Mouse (Mus musculus): ENCODE results near the gene Elavl3.
"Not testable (repeated sequence)": the region's sequence is repeated elsewhere in the genome, so short reads cannot be mapped to it uniquely, and the experiment has no call there.

Gene Elavl3

DNA sequence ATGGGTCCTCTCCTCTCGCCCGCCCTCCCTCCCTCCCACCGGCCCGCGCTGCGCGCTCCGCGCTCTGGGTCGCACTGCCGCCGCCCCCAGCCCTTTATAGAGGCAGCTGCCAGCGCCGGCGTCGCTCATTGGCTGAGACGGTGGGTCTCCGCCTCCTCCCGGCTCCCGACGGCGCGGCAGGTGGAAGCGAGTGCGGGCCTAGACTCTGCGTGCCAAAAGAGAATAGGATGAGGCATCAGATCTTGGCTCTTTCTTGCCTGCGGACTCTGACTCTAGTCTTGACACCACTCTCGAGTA is at the start of gene Elavl3:
Elavl3 (minus strand) TSS at position 66 of the 297 bp plus-strand sequence.
- no peak for DNase-seq (ENCODE audit: low spot score)

DNA sequence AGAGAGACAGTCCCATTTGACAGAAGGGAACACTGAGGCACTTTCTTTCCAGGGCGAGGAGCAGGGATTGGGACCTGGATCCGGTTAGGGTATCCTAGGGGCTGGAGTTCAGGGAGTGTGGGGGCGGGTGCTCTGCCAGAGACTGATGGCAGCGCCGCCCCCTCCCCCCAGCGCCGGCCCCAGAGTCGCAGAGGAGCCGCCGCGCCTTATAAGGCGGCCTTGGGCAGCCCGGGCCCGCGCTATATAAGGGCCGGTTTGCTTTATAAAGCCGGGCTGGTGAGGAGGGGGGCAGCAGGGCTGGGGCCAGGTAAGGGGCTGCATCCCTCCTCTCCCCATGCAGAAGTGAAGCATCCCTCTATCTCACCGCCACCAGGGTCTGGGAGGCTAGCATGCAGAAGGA is 48.1 kb upstream of the Elavl3 start:
- DNase-seq (ENCODE audit: low spot score) = no peak

DNA sequence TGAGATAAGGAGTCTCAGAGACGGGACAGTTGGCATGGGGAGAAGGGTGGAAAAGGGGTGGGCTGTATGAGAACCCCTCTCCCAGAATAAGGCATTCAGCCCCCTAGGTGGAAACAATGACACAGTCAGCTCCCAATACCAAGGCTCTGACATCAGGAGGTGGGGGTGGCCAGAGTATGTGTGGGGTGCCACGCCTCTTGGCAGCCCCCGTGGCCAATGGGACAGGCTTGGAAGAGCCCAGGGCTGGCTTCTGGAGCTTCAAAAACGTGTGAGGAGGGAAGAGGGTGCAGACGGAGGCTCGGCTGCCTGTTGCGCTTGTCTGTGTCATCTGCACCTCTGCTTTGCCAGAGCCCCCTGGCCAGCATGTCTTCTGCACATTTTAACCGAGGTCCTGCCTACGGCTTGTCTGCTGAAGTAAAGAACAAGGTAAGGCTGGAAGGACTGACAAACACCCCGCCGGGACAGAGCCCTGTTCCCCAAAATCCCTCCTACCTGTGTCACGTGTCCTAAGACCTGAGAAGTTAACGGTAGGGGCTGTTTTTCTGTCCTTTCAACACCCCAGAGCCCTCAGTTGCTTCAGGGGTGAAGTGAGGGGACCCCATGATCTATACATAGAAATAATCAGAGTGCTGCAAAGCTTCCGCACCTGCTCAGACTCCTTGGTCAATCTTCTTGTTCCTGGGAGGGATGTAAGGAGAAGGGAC is 47.3 kb upstream of the Elavl3 start, which contains the start of gene Cnn1:
Cnn1 (plus strand) TSS at position 224 of the 704 bp plus-strand sequence.
- DNase-seq (ENCODE audit: low spot score) = no peak

DNA sequence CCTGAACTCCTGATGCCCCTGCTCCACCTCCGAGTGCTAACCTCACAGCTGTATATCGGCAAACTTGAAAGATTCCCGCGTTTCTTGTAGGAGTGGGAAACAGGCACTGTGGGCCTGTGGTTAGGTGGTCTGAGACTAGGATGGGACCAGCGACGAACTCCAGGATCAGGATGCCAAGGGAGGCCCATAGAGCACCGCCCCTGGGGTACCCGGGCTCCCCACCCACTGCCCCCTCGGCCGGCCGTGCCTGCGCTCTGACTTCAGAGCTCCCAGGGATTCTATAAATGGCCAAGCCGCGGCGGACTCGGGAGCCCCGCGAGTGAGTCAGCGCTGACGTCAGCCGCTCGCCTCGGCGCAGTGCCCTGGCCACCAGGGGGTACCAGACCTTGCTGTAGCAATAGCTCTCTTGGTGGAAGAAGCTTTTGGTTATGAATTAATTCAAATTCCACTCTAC is 44.1 kb upstream of the Elavl3 start:
- peak; percentile 58 for DNase-seq (ENCODE audit: low spot score)

DNA sequence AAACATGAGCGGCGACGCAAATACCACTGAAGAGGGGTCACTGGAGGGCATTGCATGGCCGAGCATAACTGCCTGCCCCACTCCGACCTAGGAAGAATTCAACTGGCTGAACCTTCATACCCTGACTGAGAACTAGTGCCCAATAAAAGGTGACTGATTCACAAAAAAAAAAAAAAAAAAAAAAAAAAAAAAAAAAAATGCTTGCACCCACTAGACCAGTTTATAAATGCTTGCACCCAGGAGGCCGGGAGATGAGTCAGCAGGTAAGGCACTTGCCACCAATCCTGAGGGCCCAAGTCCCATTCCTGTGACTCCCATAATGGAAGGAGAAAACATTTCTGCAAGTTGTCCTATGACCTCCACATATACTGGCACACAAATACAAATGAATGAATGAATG is 40.9 kb upstream of the Elavl3 start:
- no peak for DNase-seq (ENCODE audit: low spot score)

DNA sequence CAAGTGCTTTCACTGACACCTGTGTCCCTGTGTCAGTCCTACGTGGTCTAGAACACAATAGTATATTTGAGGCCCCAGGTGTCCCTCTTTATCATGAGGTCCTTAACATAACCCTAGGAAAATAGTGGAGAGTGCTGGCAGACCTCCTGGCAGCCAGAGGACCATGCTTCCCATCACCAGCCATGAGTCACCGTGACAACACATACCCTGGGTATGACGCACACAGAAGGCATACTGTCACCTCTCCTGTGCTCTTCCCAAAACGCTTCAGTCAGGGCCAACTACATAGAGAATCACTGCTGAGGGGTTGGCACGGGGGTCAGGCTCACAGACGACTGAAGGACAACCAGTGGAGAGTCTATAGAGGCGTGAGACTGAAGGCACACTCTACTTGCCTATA is 38.2 kb upstream of the Elavl3 start:
- no peak for DNase-seq (ENCODE audit: low spot score)

DNA sequence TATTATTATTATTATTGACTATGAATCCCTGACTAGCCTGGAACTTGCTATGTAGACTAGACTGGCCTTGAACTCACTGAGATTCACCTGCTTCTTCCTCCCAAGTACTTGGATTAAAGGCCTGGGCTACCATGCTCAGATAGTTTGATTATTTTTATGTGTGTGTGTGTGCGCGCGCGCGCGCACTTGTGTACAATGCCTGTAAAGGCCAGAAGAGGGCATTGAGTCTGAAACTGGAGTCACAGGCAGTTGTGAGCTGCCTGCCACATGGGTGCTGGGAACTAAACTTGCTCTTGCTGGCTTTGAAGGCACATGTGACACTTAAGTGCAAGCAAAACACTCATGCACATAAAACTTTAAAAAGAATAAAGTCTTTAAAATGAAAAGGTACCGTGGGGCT is 37.5 kb upstream of the Elavl3 start:
- DNase-seq (ENCODE audit: low spot score) = no peak

DNA sequence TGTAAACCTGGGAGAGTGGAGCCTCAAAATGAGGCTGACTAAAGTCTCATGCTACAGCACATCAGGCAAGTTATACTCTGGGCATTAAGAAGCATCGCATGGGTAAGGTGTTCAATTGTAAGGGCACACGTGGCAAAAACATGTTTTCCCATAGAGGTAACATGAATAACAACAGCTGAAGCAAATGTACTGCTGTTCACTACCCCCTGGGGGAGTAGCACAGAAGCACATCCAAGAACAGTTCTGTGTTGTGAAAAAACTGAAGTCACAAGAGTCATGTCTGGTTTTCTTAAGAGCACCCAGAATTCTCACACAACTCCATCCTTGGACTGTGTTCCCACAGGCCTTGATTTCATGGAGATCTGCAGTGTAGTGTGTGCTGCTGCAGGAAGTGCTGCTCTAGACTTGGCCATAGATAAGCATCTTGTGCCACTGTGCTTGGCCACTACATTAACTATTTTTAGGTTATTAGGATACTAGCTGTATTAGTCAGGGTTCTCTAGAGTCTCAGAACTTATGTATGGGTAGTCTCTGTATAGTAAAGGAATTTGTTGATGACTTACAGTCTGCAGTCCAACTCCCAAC is 35.3 kb upstream of the Elavl3 start:
- DNase-seq (ENCODE audit: low spot score) = no peak

DNA sequence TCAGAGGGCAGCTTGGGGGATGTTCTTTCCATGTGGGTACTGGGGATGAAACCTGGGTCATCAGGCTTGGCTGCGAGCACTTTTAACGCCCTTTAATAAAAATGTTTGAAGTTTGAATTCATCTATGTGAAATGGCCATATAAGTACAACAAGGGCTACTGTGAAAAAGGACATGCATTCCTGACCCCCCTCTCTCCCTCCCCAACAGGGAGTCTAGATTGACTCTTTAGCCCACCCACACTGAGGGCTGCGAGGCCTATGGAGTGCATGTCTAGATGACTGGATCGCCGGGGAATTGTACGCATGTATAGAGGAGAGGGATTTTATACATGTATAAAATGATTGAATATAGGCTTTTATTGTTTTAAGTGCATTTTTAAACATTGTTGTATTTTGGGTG is 34.2 kb upstream of the Elavl3 start:
- DNase-seq (ENCODE audit: low spot score) = no peak

DNA sequence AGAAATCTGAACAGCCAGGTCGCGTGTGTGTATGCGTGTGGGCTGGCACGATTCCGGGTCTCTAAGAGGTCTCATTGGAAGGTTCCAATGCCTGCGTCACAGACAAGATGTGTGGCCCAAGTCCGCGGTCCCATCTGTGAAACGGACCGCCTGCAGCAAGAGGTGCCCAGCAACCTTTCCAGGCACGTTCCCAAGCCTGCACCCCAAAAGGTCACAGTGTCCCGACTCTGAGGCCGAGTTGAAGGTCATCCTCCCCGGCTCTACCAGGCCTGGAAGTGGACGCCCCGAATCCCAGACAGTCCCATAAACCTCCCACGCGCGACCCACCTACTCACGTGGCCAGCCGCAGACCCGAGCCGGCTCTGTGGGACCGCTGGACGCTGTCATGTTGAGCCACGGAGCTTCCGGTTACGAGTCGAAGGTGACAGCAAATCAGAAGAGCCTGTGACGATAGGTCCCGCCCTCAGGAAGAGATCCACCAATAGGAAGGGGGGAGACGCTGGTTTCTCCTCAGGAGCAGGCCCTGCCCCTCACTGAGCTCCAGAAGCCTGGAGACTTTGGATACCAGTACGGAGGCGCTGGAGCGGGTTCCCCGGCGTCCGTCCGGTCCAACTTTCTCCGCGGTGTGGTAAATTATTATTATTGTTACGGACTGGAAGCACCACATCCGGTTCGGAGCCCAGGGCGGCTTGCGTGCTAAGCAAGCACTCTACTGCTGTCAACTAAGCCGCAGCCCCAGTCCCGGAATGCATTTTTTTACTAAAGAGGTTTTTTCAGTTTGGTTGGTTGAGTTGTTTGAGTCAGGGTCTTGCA is 33.4 kb upstream of the Elavl3 start, which contains the start of gene Ecsit:
Ecsit (minus strand) TSS at position 417 of the 813 bp plus-strand sequence.
- peak; percentile 97 for DNase-seq (ENCODE audit: low spot score)

DNA sequence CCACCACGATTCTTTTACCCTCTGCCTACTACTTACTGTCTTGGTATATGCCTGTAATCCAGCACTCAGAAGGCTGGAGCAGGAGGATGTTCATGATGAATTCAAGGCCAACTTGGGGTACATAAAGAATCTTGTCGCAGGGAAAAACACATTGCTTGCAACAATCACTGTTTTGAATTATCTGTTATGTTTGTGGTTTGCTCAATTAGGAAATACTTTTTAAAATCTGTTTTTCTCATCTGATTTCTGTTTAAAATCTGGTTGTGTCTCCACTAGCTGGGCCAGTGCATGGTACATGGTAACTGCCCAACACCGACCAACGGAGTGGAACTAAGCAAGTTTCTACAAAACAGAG is 32.8 kb upstream of the Elavl3 start:
- DNase-seq (ENCODE audit: low spot score) = no peak

DNA sequence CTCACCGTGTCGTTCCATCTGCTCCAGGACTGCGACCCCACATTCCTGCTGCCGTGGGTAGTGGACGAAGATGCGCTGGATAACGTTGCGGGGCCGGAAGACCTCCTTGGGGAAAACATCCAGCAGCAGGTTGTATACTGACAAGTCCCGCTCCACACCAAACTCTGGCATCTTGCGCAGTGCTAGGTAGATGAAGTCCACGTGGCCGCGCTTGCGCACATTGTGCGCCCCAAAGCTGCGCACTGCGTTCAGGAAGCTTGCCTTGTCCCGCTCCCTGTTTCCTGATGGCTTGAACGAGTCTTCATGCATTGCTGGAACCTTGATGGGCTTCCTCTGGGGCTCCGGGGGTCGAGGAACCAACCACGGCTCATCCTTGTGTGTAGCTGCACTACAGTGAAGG is 24.4 kb upstream of the Elavl3 start:
- DNase-seq (ENCODE audit: low spot score) = no peak

DNA sequence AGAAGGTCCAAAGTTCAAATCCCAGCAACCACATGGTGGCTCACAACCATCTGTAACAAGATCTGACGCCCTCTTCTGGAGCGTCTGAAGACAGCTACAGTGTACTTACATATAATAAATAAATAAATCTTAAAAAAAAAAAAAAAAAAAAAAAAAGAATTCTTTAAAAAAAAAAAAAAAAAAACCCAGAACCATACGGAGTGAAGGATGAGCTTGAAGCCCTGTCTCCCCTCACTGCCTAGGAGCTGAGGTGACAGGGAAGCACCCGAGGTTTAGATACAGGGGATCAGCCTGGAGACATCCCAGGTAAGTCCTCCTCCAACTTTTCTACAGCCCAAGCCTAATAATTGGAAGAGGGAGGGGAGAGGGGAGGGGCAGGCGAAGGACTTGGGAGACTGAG is 24.0 kb upstream of the Elavl3 start:
- DNase-seq (ENCODE audit: low spot score) = not testable (repeated sequence)

DNA sequence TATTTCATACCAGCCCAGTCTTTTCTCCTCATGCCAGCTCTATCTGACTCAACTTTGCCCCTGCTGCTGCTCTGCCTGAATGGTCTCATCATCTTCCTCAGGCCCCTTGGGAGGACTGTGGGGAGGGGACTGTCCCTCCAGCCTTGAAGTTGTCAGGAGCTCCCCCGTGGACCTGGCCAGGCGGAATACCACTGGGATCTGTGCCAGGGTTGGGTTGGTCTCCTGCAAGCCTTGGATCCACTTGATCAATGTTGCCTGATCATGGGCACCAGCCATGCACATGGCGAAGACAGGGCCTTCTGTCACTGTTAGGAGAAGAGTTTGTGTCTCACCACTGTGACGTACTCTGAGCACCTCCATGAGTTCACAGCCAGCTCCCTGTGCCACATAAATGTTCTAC is 20.5 kb upstream of the Elavl3 start:
- DNase-seq (ENCODE audit: low spot score) = no peak

DNA sequence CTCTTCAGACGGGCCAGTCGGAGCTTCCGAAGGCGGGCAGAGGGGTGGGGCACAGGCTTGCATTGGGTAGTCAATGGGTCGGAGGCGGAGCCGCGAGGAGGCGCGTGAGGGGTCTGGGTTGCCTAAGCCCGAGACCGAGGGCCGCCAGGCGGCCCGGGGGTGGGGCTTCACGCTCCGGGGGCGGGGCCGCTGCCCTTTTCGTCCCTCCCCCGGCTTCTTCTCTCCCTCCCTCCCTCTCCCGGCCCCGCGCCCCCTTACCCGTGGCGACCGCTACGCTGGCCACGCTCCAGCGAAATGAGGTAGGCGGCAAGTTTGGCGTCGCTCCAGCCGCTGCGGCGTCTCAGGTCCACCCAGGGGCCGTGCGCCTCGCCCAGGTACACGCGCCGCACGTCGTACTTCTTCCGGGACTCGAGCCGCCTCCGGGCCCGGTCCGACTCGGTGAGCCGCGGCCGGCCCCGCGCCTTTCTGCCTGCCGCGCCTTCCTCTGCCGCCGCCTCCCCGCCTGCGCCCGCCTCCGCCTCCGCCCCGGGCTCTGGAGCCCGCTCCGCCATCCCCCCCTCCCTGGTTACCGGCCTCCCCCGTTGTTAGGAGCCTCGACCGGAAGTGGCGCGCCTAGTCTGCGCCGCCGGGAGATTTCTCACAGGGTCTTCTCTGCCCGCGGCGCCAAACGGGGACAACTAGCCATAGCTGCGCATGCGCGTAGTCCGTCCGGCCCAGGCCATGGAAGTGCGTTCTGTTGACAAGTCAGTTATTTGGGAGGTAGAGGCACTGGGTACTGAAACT is 19.2 kb upstream of the Elavl3 start, which contains the start of the genes Gm49318 and Zfp653:
Gm49318 (minus strand) TSS at position 469 of the 783 bp plus-strand sequence.
Zfp653 (minus strand) TSS at position 586 of the 783 bp plus-strand sequence.
- peak; percentile 95 for DNase-seq (ENCODE audit: low spot score)

DNA sequence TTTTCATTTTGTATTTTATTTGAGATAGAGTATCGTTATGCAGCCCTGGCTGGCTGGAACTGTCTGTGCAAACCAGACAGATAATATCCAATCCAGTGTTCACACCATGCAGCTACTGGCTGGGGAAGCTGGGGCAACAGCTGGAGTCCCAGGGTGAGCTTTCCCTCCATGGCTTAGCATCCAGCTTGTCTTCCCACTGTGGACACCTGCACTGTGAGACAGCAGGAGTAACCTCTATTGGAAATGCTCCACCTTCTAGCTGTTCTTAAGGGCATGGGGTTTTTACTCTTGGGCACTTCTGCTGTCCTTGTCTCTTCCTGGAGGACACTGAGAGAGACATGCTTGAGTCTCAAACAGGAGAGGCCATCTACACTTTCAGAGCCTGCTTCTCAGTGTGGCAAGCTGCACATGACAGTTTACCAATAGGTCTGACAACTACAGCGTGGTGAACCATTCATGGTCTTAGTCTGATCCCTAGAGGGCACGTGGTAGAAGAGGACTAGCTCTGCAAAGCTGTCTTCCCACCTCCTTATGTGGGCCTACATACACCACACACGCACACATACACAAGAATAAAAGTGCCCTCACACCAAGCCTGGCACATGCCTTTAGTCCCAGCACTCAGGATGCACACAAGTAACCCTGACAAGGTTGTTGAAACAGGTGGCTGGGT is 18.2 kb upstream of the Elavl3 start:
- no peak for DNase-seq (ENCODE audit: low spot score)

DNA sequence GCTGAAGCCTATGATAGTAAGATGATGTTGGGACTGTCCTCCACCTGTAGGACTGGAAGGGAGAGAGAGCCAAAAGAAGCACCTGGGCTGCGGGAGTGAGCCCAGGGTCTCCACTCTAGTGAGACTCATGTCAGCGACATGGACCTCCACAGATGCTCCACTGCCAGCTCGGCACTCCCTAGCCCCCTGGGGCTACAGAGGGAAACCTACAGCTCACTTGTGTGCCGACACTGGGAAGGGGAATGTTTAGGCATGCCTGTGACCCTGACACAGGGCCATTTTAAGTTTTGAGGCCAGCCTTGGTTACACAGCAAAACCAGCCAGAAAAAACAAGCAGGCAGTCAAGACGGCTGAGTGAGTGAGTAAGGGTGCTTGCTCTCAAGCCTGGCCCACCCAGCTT is 15.4 kb upstream of the Elavl3 start:
- no peak for DNase-seq (ENCODE audit: low spot score)

DNA sequence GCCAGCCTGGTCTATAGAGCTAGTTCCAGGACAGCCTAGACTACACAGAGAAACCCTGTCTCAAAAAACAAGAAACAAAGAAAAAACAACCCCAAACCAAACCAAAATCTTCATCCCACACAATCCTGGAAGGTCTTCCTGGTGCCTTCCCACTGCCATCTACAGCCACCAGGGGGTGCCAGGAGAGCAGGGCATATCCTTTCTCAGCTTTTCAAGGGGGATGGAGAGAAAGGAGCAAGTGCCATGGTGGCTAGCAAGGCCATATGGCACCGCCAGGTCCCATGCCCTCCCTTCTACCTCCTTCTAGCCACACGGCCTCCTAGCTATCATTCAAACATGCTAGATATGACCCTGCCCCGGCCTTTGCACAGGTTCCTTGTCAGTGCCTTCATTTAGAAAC is 14.6 kb upstream of the Elavl3 start:
- DNase-seq (ENCODE audit: low spot score) = peak; percentile 56

DNA sequence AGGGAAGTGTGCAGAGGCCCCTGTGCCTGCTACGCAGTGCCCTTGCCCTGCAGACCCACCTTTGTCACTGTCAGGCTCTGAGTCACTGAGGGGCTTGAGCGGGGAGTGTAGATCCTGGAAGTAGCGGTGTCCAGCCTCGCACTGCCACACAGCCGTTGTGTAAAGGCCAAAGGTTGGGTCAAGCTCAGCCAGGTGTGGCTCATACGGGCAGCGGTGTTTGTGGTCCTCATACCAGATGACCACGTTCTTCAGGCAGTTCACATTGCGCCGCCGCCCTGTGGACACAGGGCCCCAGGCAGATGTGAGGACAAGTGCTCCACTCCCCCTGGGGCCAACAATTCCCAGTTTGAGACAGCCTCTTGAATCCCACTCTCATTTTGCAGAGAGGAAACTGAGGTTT is 13.8 kb upstream of the Elavl3 start:
- no peak for DNase-seq (ENCODE audit: low spot score)

DNA sequence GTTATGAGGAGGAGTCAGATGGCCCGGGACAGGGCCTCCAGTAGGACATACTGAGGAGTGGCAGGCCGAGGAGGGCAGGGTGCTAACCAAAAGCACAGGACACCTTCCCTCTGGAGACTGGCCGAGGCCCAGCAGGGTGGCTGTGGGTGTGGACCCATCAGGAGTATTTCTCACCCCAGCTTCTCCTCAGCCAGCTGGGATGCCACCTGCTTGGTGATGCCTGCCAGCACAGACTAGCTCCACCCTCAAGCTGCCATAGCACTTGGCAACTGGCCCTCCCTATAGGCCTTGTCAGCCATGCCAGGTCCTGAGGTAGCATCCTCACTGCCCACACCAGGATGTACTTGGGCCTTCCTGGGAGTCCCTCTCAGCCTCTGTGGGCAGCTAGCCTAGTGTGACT is 12.5 kb upstream of the Elavl3 start:
- no peak for DNase-seq (ENCODE audit: low spot score)

DNA sequence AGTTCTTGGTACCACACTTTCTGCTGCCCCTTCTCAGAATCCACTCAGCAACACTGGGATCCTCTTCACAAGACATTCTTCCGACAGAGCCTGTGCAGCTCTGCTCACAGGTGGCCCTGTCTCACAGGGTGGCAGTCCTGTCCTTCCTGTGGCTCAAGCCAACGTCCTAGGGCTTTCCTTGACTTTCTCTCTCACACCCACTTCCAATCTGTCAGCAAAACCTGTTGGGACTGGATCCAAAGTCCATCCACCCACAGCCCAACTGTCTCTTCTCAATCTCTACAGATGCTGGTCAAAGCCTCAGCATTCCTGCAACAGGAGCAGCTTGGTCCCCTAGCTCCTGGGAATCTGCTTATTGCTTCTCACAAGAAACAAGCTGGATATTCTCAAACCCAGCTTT is 9.5 kb upstream of the Elavl3 start:
- no peak for DNase-seq (ENCODE audit: low spot score)

DNA sequence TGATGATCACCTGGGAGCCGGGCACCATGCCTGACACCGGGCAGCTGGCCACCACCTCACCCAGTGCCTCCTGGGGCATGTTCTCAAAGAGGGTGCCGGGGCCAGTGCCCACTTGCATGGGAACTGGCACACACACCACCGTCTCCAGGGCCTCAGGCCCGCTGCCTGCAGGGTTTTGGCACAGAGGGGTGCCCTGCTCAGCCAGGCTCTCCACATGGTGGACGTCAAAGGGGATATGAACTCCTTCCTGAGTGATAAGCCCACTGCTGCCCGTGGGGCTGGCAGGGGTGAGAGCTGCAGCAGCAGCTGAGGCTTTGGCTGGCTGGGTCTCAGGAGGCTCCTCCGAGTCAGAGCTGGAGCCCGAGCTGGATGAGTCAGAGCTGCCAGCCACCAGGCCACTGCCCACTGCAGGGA is 6.2 kb upstream of the Elavl3 start:
- DNase-seq (ENCODE audit: low spot score) = no peak

All from c-Kit-positive CD71-positive TER-119-positive erythroid progenitor cells, embryonic 14.5 days (primary cell).